Mouse (Mus musculus) embryonic facial prominence, embryonic 13.5 days (tissue): ENCODE measurements around the gene Ldb1. TPM values are rescaled to one million over a fixed set of nuclear protein-coding genes. Genes with fewer than 3 reads are reported as not detected.

Experiments
- ATAC-seq: fragments of 200-750 bp; cut with Nextera tagmentation; 2 replicates; pipeline ENCODE4 v1.8.0; 2017; ENCODE audit warnings: low read depth; ENCODE audit not compliant: insufficient number of reproducible peaks, insufficient read depth, low FRiP score, low TSS enrichment
- H3K27ac ChIP-seq: fragments of 300-500 bp; sonication (generic); 2 replicates; pipeline ENCODE4 v1.5.1; 2015; ENCODE audit warnings: moderate library complexity, mild to moderate bottlenecking, inconsistent platforms
- H3K27me3 ChIP-seq: fragments of 300-500 bp; sonication (generic); 2 replicates; pipeline ENCODE4 v1.6.1; 2015; ENCODE audit warnings: mild to moderate bottlenecking, inconsistent platforms
- H3K36me3 ChIP-seq: fragments of 300-500 bp; sonication (generic); 2 replicates; pipeline ENCODE4 v1.6.1; 2015; ENCODE audit warnings: mild to moderate bottlenecking, inconsistent platforms
- H3K4me1 ChIP-seq: fragments of 300-500 bp; sonication (generic); 2 replicates; pipeline ENCODE4 v1.6.1; 2015; ENCODE audit warnings: inconsistent platforms
- H3K4me2 ChIP-seq: fragments of 300-500 bp; sonication (generic); 2 replicates; pipeline ENCODE4 v1.6.1; 2015; ENCODE audit warnings: moderate library complexity, mild to moderate bottlenecking, inconsistent platforms
- H3K4me3 ChIP-seq: fragments of 300-500 bp; sonication (generic); 2 replicates; pipeline ENCODE4 v1.5.1; 2015; ENCODE audit warnings: mild to moderate bottlenecking, inconsistent platforms
- H3K9ac ChIP-seq: fragments of 300-500 bp; sonication (generic); 2 replicates; pipeline ENCODE4 v1.6.1; 2015; ENCODE audit warnings: mild to moderate bottlenecking, inconsistent platforms
- H3K9me3 ChIP-seq: fragments of 300-500 bp; sonication (generic); 2 replicates; pipeline ENCODE4 v1.6.1; 2016; ENCODE audit warnings: inconsistent platforms
- WGBS: fragments of 180-500 bp; shearing (Covaris S2); methylation state at CpG from one replicate; pipeline ENCODE4 v1.1.7; 2015; ENCODE audit warnings: mixed read lengths; 5-methylcytosine and 5-hydroxymethylcytosine counted together
- polyA plus RNA-seq: library from polyadenylated mRNA; unstranded; fragments of >200 nt; fragmentation: Nextera tagmentation; extraction: Ambion mirVana; gene quantifications from 2 replicates; pipeline ENCODE4 v1.2.1, GENCODE M21; 2015

Gene Ldb1
- polyA plus RNA-seq, 1 experiment from 2014 or later = 121 TPM

DNA sequence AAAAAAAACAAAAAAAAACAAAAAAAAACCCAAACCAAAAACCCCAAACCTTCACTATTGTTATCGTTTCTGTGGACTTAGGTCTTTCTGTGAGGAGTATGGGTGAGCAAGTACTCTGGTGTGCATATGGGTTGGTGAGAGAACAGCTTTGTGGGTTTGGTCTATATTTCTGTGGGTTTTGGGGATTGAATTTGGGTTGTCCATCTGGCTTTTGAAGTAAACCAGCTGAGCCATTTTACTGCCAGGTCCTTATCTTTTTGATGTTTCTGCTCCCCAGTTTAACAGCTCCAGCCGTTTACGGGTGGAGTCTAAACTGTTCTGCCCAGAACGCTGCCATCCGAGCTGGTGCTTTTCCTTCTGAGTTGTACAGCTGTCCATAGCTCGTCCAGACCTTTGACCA lies 15.8 kb upstream of the Ldb1 start:
- Histone ChIP-seq H3K4me2 (no peak overlapping the region), H3K4me1 (peaks cover 14% of the 10 kb centered on the region), H3K36me3 (peaks cover 48% of the 10 kb centered on the region), H3K27ac (no peak overlapping the region), H3K27me3 (no peaks in the 10 kb centered on the region), H3K4me3 (no peak overlapping the region), H3K9me3 (no peaks in the 10 kb centered on the region), H3K9ac (no peak overlapping the region)
- WGBS = 78% methylated on average over 6 of the region's 6 CpGs
- no peak for ATAC-seq

DNA sequence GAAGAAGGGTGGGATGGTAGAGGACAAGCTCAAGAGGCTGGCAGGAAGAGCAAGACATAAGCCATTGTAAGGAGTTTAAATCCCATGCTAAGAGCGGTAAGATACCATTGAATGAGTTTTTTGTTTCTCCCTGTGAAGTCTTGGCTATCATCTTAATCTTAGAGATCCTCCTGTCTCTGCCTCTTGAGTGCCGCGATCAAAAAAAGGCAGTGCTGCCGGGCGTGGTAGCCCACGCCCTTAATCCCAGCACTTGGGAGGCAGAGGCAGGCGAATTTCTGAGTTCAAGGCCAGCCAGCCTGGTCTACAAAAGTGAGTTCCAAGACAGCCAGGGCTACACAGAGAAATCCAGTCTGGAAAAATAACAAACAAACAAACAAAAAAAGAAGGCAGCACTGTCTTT lies 13.5 kb upstream of the Ldb1 start:
- no peak for ATAC-seq
- WGBS = 98% methylated on average over 7 of the region's 7 CpGs
- Histone ChIP-seq H3K9me3 (no peaks in the 10 kb centered on the region), H3K4me3 (0 out of 2 replicates have a peak overlapping the region, but pooled peaks have one; percentile 92), H3K27ac (no peak overlapping the region), H3K36me3 (peaks cover 24% of the 10 kb centered on the region), H3K4me2 (peak overlapping the region; percentile 69), H3K4me1 (peaks cover 14% of the 10 kb centered on the region), H3K9ac (no peak overlapping the region), H3K27me3 (no peaks in the 10 kb centered on the region)

DNA sequence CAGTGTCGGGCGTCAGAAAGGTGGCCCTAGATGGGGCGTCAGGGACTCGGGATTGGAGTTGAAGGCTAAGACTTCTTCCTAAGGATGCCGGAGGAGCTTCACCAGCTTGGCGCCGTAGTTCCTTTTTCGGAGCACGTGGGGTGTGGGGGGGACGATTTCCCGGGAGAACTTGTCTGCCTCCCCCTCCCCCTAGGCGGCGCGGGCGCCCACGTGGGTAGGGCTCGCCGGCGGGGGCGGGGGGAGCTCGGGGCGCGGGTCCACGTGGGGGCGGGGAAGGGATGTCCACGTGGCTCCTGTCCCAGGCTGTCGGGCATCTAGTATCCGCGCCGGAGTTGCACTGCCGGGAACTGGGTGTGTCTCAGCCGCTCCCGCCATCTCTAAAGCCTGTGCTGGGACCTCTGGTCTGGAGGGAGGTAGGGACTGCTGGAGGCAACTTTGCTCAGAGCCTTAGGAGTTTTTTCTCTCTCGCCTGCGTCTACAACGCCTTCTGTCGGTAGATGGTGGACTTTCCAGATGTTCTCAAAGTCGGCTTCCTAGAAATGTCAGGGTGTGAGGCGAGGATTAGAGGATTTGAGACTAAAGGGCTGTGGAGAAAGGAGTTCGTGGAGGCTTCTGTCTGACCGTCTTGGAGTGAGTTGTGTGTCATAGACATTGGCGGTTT lies 12.1 kb upstream of the Ldb1 start:
- whole genome bisulfite sequencing = under 1% methylated on average over 41 of the region's 42 CpGs
- Histone ChIP-seq H3K27ac (peak overlapping the region; percentile 96), H3K4me2 (peak overlapping the region; percentile 69), H3K4me3 (peak overlapping the region; percentile 92), H3K36me3 (peaks cover 10% of the 10 kb centered on the region), H3K9me3 (no peaks in the 10 kb centered on the region), H3K27me3 (no peaks in the 10 kb centered on the region), H3K9ac (peak overlapping the region; percentile 83), H3K4me1 (peaks cover 14% of the 10 kb centered on the region)
- ATAC-seq = peak; percentile 76

DNA sequence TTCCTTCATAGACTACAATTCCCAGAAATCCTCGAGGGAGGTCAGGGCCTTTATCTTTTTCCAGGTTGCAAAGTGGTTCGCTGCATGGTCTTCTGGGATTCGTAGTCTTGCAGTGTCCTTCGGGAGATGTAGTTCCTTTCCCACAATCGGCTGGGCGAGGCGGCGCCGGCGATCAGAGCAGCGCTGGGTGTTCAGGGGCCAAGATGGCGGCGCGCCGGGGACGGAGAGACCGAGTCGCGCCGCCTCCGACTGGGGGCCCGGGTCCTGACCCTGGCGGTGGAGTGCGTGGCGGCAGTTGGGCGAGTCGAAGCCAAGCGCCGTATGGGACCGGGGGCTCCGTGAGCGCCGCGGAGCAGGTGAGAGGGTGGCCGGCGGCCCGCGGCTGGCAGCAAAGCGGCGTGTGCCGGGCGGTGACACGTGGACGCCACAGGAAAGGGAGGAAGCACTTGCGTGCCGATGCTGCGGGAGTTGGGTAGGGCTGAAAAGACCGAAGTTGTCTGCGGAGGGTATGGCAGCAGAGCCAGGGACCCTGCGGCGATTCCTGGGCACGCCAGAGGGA lies 11.5 kb upstream of the Ldb1 start:
- H3K4me2 ChIP-seq = peak overlapping the region; percentile 69
- H3K27me3 ChIP-seq = no peaks in the 10 kb centered on the region
- peak overlapping the region; percentile 96 for H3K27ac ChIP-seq
- H3K36me3 ChIP-seq = peaks cover 4% of the 10 kb centered on the region; the same call in 1 of the 2 replicates
- H3K4me3 ChIP-seq = peak overlapping the region; percentile 92
- no peaks in the 10 kb centered on the region for H3K9me3 ChIP-seq
- under 1% methylated on average over 52 of the region's 52 CpGs for WGBS
- peak overlapping the region; percentile 83 for H3K9ac ChIP-seq
- ATAC-seq = peak; percentile 94
- H3K4me1 ChIP-seq = peaks cover 14% of the 10 kb centered on the region

DNA sequence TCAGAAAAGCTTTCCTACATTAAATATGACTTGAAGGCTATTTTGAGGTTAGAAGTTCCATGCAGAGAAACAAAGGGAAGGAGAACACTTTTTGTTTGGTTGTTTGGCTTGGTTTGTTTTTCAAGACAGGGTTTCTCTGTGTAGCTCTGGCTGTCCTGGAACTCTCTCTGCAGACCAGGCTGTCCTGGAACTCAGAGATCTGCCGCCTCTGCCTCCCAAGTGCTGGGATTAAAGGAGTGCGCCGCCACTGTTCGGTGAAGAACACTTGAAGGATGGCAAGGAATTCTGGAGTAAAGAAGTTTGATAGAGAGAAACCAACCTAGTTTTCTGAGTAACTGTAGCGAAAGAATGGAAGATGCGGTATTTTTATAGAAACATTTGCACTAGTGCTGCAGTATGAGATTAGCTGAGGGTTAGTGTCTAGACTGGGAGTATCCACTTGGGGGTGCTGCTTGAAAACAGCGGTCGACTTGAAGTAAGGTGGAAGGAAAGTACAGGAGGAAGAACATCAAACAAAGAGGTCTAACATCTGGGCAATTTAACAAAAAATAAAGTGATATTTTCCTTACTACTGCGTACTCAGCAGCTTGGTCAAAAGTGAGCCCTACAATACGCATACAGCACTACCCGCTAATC lies 10.9 kb upstream of the Ldb1 start:
- 0 out of 2 replicates have a peak, but pooled peaks cover 2% of the 10 kb centered on the region for H3K36me3 ChIP-seq
- H3K4me3 ChIP-seq = peak overlapping the region; percentile 92
- peak overlapping the region; percentile 69 for H3K27ac ChIP-seq
- 1% methylated on average over 11 of the region's 11 CpGs for WGBS
- H3K4me2 ChIP-seq = peak overlapping the region; percentile 69
- peaks cover 14% of the 10 kb centered on the region for H3K4me1 ChIP-seq
- H3K9ac ChIP-seq = peak overlapping the region; percentile 58; the same call in 1 of the 2 replicates
- H3K9me3 ChIP-seq = no peaks in the 10 kb centered on the region
- H3K27me3 ChIP-seq = no peaks in the 10 kb centered on the region
- ATAC-seq = peak; percentile 82

DNA sequence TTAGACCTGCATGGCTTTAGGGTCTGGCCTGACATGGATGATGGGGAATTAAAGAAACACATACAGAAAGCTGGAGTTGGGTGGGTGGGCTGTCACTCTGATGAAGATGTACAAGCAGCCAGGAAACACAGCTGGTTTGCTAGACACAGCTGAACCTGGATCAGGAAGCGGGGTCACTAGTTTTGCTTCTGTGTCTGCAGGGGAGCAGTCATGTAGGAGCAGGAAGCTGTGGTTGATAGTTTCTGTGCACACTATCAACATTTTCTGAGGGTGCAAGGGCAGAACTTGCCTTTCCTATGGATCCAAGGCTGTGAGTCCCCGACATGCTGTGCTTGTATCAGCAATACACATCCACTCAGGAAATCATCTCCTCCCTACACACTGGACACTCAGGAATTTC lies 5.4 kb upstream of the Ldb1 start:
- Histone ChIP-seq H3K9ac (no peak overlapping the region), H3K27me3 (no peaks in the 10 kb centered on the region), H3K4me2 (no peak overlapping the region), H3K27ac (no peak overlapping the region), H3K36me3 (no peaks in the 10 kb centered on the region), H3K4me1 (peaks cover 18% of the 10 kb centered on the region), H3K9me3 (no peaks in the 10 kb centered on the region), H3K4me3 (no peak overlapping the region)
- 83% methylated on average over 2 of the region's 2 CpGs for WGBS
- no peak for ATAC-seq

DNA sequence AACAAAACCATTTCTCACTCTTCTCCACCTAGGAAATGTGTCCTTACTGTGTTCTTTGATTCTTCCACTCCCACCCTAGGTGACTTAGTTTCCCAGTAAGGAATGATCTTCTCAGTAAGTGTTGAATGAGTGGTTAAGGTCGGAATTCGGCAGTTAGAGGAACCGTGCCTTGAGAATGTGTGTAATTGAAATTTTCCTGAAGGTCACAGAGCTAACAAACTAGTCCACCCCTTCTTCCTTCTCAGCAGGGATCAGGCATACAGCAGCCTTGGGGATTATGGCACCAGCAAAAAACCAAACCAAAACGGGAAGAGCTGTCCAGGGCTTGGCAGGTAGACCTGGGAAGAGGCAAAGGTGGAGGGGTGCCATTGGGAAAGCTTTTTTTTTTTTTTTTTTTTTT lies 4.1 kb upstream of the Ldb1 start:
- no peak overlapping the region for H3K4me2 ChIP-seq
- H3K9me3 ChIP-seq = no peaks in the 10 kb centered on the region
- no peak overlapping the region for H3K27ac ChIP-seq
- peaks cover 19% of the 10 kb centered on the region for H3K4me1 ChIP-seq
- H3K4me3 ChIP-seq = no peak overlapping the region
- no peaks in the 10 kb centered on the region for H3K27me3 ChIP-seq
- no peak for ATAC-seq
- H3K9ac ChIP-seq = no peak overlapping the region
- WGBS = 55% methylated on average over 4 of the region's 4 CpGs
- no peaks in the 10 kb centered on the region for H3K36me3 ChIP-seq

DNA sequence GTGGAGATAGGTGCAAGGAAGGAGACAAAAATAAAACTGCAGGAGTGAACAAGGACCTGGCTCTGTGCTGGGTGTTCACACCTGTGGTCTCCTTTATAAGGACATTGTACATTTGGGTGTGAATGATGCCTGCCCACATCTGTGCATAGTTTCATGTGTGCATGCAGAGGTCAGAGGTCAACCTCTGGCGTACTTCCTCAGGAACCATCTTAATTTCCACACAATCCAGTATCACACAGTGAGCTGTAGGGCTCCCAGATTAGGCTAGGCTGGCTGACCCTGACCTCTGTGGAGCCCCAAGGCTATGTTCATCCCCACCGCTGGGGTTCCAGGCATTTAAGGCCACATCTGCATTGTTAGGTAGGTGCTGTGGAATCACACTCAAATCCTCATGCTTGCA lies 2.4 kb upstream of the Ldb1 start:
- Histone ChIP-seq H3K27me3 (no peaks in the 10 kb centered on the region), H3K4me3 (no peak overlapping the region), H3K9ac (no peak overlapping the region), H3K4me1 (peaks cover 36% of the 10 kb centered on the region), H3K27ac (no peak overlapping the region), H3K9me3 (no peaks in the 10 kb centered on the region), H3K36me3 (no peaks in the 10 kb centered on the region), H3K4me2 (no peak overlapping the region)
- WGBS = 20% methylated on average over 2 of the region's 2 CpGs
- no peak for ATAC-seq

DNA sequence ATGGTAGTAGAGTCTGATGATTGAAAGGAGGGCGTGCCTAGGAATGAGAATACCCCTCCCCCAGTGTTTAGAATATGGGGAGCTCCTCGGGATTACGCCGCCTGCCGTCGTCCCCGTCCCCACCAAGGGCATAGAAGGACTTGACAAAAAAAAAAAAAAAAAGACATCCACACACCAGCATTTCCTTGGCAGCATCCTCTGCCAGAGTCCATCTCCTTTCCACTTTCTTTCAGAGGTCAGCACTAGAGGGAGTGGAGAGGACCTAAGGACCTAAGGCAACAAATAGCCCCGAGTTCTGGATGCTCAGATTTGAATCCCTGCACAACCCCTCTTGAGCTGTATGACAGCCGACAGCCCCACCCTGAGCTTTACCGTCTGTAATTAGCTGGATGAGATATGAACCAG lies 1.6 kb upstream of the Ldb1 start:
- peak overlapping the region; percentile 93 for H3K4me2 ChIP-seq
- peak overlapping the region; percentile 99 for H3K27ac ChIP-seq
- no peaks in the 10 kb centered on the region for H3K9me3 ChIP-seq
- H3K36me3 ChIP-seq = no peaks in the 10 kb centered on the region
- no peak for ATAC-seq
- peak overlapping the region; percentile 97; the same call in 1 of the 2 replicates for H3K4me3 ChIP-seq
- H3K4me1 ChIP-seq = peaks cover 44% of the 10 kb centered on the region
- 0 out of 2 replicates have a peak overlapping the region, but pooled peaks have one; percentile 98 for H3K9ac ChIP-seq
- no peaks in the 10 kb centered on the region for H3K27me3 ChIP-seq
- 5% methylated on average over 10 of the region's 10 CpGs for WGBS

DNA sequence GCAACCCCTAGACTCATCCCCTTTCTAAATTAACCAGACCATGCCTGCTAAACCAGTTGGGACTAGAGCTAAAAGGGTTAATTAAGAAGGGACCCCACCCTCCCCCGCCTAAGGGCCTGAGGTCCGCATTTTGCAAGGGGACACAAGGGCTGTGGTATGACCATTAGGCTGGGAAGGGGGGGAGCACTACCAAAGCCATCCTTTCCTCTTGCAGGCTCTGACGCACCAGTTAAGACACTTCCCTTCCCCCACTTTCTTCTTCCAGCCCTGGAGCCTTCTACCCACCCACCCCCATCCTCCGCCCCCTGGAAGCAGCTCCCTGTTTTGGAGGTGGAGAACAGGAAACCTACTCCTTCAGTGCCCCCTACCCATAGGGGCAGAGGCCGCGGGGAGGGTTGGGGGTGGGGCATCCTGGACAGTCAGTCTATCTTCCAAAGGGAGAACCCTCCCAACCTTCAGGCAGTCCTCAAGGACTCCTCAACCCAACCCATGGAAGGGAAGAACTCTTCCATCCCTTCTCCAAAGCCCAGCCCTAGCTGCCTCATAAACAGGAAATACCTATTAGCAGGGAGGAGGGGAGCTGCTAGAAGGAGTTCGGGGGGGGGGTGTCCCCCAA lies 790 bp upstream of the Ldb1 start:
- Histone ChIP-seq H3K9me3 (no peaks in the 10 kb centered on the region), H3K27ac (peak overlapping the region; percentile 99), H3K4me1 (peaks cover 53% of the 10 kb centered on the region), H3K27me3 (no peaks in the 10 kb centered on the region), H3K36me3 (no peaks in the 10 kb centered on the region), H3K9ac (peak overlapping the region; percentile 98), H3K4me3 (peak overlapping the region; percentile 97), H3K4me2 (peak overlapping the region; percentile 93)
- under 1% methylated on average over 7 of the region's 7 CpGs for WGBS
- ATAC-seq = peak; percentile 29; the same call in 1 of the 2 replicates

DNA sequence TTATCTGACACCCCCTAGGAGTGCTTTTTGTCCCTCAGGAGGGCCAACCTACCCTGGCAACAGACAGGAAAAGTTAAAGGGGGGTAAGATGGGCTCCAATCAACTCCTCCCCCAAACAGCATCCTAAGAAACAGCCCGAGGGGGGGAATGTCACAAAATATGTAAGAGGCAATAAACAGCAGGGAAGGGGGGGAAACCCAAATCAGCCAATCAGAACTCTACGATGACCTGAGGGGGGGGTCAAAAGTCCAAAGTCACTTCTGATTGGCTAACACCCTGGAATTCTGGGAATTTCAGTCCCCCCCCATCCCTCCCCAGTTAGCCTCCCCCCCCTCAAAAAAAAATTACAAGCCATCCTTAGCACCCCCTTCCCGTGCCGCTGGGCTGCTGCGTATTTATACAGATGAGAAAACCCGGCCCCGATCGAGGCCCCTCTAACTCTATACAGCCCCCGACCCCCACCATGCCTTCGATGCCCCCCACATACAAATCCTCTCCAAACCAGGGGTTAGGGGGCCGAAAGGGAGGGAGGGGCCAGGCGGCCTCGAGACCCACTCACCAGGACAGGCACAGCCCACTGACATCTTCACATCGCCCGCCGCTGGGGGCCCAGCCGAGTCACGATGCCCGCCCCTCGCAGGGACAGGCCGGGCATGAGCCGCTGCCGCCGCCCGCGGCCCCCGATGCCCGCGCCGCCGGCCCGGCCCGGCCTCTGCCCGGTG lies 582 bp downstream of the Ldb1 start, which contains the start of gene Pprc1:
Pprc1 (plus strand) TSS at position 616 of the 722 bp plus-strand sequence.
- peaks cover 64% of the 10 kb centered on the region for H3K4me1 ChIP-seq
- H3K4me3 ChIP-seq = peak within 1 kb of the TSS; percentile 97
- no peaks in the 10 kb centered on the region for H3K9me3 ChIP-seq
- no peaks in the 10 kb centered on the region for H3K36me3 ChIP-seq
- H3K9ac ChIP-seq = peak within 1 kb of the TSS; percentile 98
- ATAC-seq = no peak
- H3K4me2 ChIP-seq = peak within 1 kb of the TSS; percentile 93
- no peaks in the 10 kb centered on the region for H3K27me3 ChIP-seq
- WGBS = 2% methylated on average over 34 of the region's 34 CpGs
- H3K27ac ChIP-seq = peak within 1 kb of the TSS; percentile 99
